Mouse (Mus musculus) kidney, postnatal 0 days (tissue): ENCODE results near the gene Wdr5. TPM values are rescaled to one million over a fixed set of nuclear protein-coding genes. Genes with fewer than 3 reads are reported as not detected.
A peak's percentile ranks its signal among the peaks of the same experiment; 100 is the strongest.
"Not testable (repeated sequence)": the region's sequence is repeated elsewhere in the genome, so short reads cannot be mapped to it uniquely, and the experiment has no call there.

Experiments used
- ATAC-seq: fragments of 200-750 bp; cut with Nextera tagmentation; replicated peaks from 2 replicates; pipeline ENCODE4 v1.8.0; 2017; ENCODE audit warnings: low read depth, moderate number of reproducible peaks, moderate TSS enrichment, moderate library complexity; ENCODE audit not compliant: low FRiP score
- DNase-seq: peaks from one replicate; pipeline ENCODE4 v3.0.0-alpha.2; 2016; ENCODE audit warnings: low spot score
- H3K27ac ChIP-seq: fragments of 300-500 bp; sonication (generic); 2 replicates; pipeline ENCODE4 v1.5.1; 2014; ENCODE audit warnings: mild to moderate bottlenecking
- H3K27me3 ChIP-seq: fragments of 300-500 bp; sonication (generic); 2 replicates; pipeline ENCODE4 v1.6.1; 2014; ENCODE audit warnings: low read length, mixed read lengths; ENCODE audit not compliant: insufficient read depth
- H3K36me3 ChIP-seq: fragments of 300-500 bp; sonication (generic); 2 replicates; pipeline ENCODE4 v1.6.1; 2014; ENCODE audit warnings: low read length, mixed read lengths; ENCODE audit not compliant: insufficient read depth
- H3K4me1 ChIP-seq: fragments of 300-500 bp; sonication (generic); replicated peaks from 2 replicates; pipeline ENCODE4 v1.6.1; 2014; ENCODE audit warnings: antibody characterized with exemption, low read length, mixed read lengths; ENCODE audit not compliant: insufficient read depth
- H3K4me2 ChIP-seq: fragments of 300-500 bp; sonication (generic); 2 replicates; pipeline ENCODE4 v1.6.1; 2014; ENCODE audit warnings: mild to moderate bottlenecking, low read length, moderate library complexity, mixed read lengths
- H3K4me3 ChIP-seq: fragments of 300-500 bp; sonication (generic); replicated peaks from 2 replicates; pipeline ENCODE4 v1.5.1; 2014; ENCODE audit warnings: low read depth, low read length
- H3K9ac ChIP-seq: fragments of 300-500 bp; sonication (generic); 2 replicates; pipeline ENCODE4 v1.6.1; 2014; ENCODE audit warnings: low read depth, low read length
- H3K9me3 ChIP-seq: fragments of 300-500 bp; sonication (generic); replicated peaks from 2 replicates; pipeline ENCODE4 v1.6.1; 2016; ENCODE audit warnings: low read length, inconsistent platforms, mixed read lengths
- CTCF ChIP-seq: IDR thresholded peaks from 2 replicates; pipeline ENCODE4 v1.5.1; 2016; ENCODE audit warnings: antibody characterized with exemption, low read depth, mild to moderate bottlenecking, moderate library complexity
- WGBS: fragments of 180-500 bp; shearing (Covaris S2); extraction: QIAGEN DNeasy Blood & Tissue Kit; methylation state at CpG from one replicate; pipeline ENCODE4 v1.1.7; 2014; 5-methylcytosine and 5-hydroxymethylcytosine counted together
- polyA plus RNA-seq: library from polyadenylated mRNA; unstranded; fragments of >200 nt; fragmentation: Nextera tagmentation; extraction: Ambion mirVana; gene quantifications from 2 replicates; pipeline ENCODE4 v1.2.1, GENCODE M21; 2015

Wdr5 gene
- polyA plus RNA-seq, 1 experiment from 2014 or later: 43.0 TPM

DNA sequence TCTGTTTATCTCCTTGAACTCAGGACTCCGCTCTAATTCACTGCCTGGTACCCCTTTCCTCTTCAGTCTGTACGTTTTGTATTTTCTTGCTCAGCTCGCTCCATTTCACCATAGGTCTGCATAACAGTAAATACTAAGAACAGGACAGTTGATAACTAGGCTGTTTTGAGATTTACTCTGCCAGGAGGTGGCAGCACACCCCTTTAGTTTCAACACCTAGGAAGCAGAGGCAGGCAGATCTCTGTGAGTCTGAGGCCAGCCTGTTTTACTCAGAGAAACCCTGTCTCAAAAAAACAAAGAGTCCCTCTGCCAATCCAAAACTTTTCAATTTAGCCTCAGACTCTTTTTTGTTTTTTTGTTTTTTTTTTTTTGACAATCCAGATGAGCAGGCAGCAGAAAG, 21.0 kb upstream of the Wdr5 start:
- H3K4me1 ChIP-seq: no peaks in the 10 kb centered on the region
- H3K36me3 ChIP-seq: no peaks in the 10 kb centered on the region
- H3K9ac ChIP-seq: no peak overlapping the region
- H3K9me3 ChIP-seq: no peaks in the 10 kb centered on the region
- no peak for DNase-seq
- TF ChIP-seq CTCF: no peak; the same call in 1 of the 2 replicates
- WGBS: 94% methylated on average over 3 of the region's 3 CpGs
- H3K27ac ChIP-seq: no peak overlapping the region
- H3K4me3 ChIP-seq: no peak overlapping the region
- H3K27me3 ChIP-seq: no peaks in the 10 kb centered on the region
- no peak overlapping the region for H3K4me2 ChIP-seq
- no peak for ATAC-seq

DNA sequence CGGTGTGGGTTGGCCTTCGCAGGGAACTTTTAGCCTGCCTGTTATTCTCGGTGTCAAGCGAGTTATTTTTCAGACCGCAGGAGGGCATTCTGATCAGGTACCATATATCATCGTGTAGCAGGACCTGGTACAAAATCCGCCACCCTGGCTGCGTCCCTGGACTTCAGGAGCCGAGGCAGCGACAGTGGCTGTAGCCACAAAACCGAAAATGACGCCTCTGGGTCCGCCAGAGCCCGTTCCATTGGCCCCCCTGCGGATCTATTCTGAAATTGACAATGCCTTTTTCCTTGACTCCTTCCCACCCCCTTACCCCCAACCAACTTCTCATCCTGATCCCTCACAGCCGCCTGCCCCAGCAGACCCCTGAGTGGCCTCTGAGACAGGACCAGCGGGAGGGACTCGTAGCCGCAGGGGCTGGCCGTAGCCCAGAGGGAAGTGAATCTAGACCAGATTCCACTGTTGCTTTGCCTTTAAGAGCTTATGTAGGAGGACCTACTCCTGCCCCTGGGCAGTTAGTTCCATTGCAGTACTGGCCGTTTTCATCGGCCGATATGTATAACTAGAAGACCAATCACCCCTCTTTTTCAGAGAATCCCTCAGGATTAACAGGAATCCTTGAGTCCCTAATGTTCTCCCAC, 18.4 kb upstream of the Wdr5 start:
- peak overlapping the region; percentile 26 for H3K4me3 ChIP-seq
- H3K27ac ChIP-seq: peak overlapping the region; percentile 70; the same call in 1 of the 2 replicates
- peak overlapping the region; percentile 49 for H3K4me2 ChIP-seq
- no peaks in the 10 kb centered on the region for H3K27me3 ChIP-seq
- 46% methylated on average over 23 of the region's 23 CpGs for WGBS
- H3K4me1 ChIP-seq: no peaks in the 10 kb centered on the region
- ATAC-seq (no peak), DNase-seq (peak; percentile 67)
- no peak for TF ChIP-seq CTCF
- no peaks in the 10 kb centered on the region for H3K9me3 ChIP-seq
- H3K9ac ChIP-seq: peak overlapping the region; percentile 35; the same call in 1 of the 2 replicates
- H3K36me3 ChIP-seq: no peaks in the 10 kb centered on the region

DNA sequence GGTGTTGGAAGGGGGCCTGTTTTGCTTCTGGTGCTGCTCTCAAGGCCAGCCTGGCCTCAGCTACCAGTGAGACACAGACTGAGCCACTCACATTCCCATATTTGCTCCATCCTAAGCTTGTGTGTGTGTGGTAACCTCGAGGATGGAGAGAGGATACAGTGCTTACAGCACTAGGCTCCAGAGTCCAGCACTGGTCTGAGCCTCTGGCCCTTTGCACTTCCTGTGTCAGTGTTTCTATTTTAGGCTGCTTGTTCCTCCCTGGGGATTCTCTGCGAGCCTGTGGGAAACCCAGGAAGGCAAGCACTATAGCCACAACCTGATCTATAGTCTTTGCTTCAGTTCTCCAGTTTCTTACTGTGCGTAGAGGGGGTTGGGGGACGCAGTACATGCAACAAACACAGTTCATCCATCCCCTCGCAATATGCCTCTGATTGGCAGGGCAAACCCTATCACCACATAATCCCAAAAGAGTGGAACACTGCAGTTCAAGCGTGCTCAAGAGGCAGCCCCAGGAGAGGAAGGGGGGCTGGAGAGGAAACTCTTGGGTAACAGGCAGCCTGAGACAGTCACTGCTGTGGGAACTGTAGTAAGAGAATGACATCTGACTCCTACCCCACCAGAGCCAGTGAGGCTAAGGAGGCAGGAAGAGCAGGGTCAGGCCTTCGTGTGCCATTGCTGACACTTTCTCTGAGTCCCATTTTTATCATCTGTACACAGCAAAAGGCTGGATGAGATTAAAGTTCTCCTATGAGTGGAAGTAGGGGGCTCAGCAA, 10.7 kb upstream of the Wdr5 start:
- no peak overlapping the region for H3K4me2 ChIP-seq
- no peaks in the 10 kb centered on the region for H3K27me3 ChIP-seq
- no peaks in the 10 kb centered on the region for H3K9me3 ChIP-seq
- H3K9ac ChIP-seq: no peak overlapping the region
- no peak for TF ChIP-seq CTCF
- peak overlapping the region; percentile 70 for H3K27ac ChIP-seq
- 50% methylated on average over 7 of the region's 7 CpGs for WGBS
- peaks cover 13% of the 10 kb centered on the region for H3K4me1 ChIP-seq
- no peak for ATAC-seq
- H3K4me3 ChIP-seq: no peak overlapping the region
- DNase-seq: peak; percentile 56
- H3K36me3 ChIP-seq: no peaks in the 10 kb centered on the region

DNA sequence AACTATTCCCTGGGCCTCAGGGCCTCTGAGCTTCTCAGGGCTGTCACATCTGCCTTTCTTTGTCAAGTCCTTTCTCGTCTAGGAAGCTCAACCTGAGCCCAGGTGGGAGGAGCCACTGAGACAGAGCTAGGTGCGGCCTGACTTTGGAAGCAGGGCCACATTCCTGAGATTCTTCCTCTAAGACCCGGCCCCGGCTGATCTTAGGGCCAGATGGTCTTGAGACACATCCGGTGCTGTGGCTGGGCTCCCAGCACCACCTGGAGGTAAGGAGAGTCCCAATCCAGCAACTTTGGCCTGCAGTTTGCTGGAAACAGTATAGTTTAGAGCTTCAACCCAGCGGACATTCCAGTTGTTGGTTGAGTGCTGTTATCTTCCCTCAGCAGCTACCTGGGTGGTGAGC, 9.4 kb upstream of the Wdr5 start:
- H3K27ac ChIP-seq: peak overlapping the region; percentile 70
- no peak overlapping the region for H3K9ac ChIP-seq
- peak; percentile 74 for DNase-seq
- no peaks in the 10 kb centered on the region for H3K9me3 ChIP-seq
- H3K36me3 ChIP-seq: no peaks in the 10 kb centered on the region
- peaks cover 13% of the 10 kb centered on the region for H3K4me1 ChIP-seq
- peak; percentile 58 for TF ChIP-seq CTCF
- H3K4me3 ChIP-seq: no peak overlapping the region
- ATAC-seq: peak; percentile 75
- H3K27me3 ChIP-seq: no peaks in the 10 kb centered on the region
- no peak overlapping the region for H3K4me2 ChIP-seq
- 8% methylated on average over 6 of the region's 6 CpGs for WGBS

DNA sequence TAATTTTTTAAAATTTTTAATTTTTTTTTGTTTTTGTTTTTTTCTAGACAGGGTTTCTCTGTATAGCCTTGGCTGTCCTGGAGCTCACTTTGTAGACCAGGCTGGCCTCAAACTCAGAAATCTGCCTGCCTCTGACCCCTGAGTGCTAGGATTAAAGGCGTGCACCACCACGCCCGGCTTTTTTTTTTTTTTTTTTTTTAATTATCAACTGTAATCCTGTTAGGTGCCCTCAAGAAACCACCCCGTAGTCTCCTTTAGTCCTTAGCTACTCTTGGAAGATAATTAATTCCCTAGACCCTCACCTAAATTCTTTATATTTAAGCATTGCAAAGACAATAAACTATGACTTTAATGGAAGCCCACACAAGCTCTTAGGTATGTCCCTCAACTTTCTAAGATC, 8.3 kb upstream of the Wdr5 start:
- not testable (repeated sequence) for H3K9me3 ChIP-seq, H3K4me2 ChIP-seq, DNase-seq, H3K27ac ChIP-seq, H3K36me3 ChIP-seq, H3K27me3 ChIP-seq, H3K4me3 ChIP-seq, H3K9ac ChIP-seq, ATAC-seq
- peaks cover 13% of the 10 kb centered on the region for H3K4me1 ChIP-seq
- WGBS: 87% methylated on average over 4 of the region's 4 CpGs

DNA sequence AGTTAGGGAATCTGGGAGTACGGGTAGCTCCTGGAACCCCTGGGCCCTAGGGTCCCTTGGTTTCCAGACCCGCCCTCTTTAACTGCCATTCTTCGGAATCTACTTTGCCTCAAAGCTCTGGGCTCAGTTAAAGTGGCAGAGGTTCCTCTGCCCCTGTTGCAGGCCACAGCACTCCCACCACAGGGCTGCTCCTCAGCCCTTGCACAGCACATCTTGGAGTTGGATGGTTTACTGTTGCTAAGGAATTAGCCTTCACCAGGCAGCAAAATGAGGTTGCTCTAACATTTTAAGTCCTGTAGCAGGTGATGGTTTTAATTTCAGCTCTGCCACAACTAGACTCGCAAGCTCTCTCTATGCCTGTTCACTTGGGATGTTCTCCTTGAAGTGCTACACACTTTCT, 7.4 kb upstream of the Wdr5 start, which contains the start of gene Brd3:
Gene Brd3, minus strand, starts transcription at position 101 of the 400 bp plus-strand sequence.
- H3K4me1 ChIP-seq: peaks cover 13% of the 10 kb centered on the region
- no peak within 1 kb of the TSS for H3K4me3 ChIP-seq
- DNase-seq (no peak), ATAC-seq (no peak)
- WGBS: 75% methylated on average over 4 of the region's 4 CpGs
- no peak for TF ChIP-seq CTCF
- H3K9ac ChIP-seq: no peak within 1 kb of the TSS
- H3K4me2 ChIP-seq: no peak within 1 kb of the TSS
- H3K36me3 ChIP-seq: no peaks in the 10 kb centered on the region
- H3K27ac ChIP-seq: no peak within 1 kb of the TSS
- no peaks in the 10 kb centered on the region for H3K9me3 ChIP-seq
- H3K27me3 ChIP-seq: no peaks in the 10 kb centered on the region
